ENCODE assay signal across 17 mouse cellular contexts in the genomic region with DNA sequence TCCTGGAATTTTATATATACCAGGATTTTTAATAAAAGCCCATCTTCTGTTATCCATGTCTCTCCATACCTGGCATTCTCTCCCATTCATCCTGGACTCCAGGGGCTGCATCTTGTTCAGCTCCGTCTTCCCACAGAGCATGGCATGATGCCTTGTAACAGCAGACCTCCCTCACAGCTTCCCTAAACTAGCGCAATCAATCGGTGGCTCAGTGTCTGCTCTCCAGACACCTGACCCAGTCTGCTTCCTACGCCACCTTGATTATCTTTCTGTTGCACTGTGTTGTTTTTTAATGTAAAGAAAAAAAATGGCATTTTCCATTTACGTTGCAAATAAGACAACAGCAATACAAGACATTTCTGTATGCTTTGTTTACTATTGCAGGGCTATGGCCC.
"Had no signal": no experiment of that assay in that cellular context is flagged by ENCODE, and none has a peak within 500 bp of the region (broad histone marks: within the 10 kb centered on the region; RNA-seq: fewer than 3 reads in every experiment).

No protein-coding gene starts in this region.

- H3K4me3 ChIP-seq: limb, embryonic 12.5 days; limb, embryonic 15.5 days; stomach, embryonic 15.5 days had no signal

- ATAC-seq: liver, postnatal 0 days; lung, postnatal 0 days had no signal

- H3K4me2 ChIP-seq: limb, embryonic 12.5 days; limb, embryonic 15.5 days; liver, embryonic 11.5 days; lung, embryonic 14.5 days; stomach, embryonic 15.5 days had no signal

- H3K9ac ChIP-seq: limb, embryonic 12.5 days; limb, embryonic 15.5 days; liver, embryonic 14.5 days; liver, postnatal 0 days; lung, embryonic 14.5 days; stomach, embryonic 15.5 days had no signal

- H3K27me3 ChIP-seq: limb, embryonic 12.5 days; limb, embryonic 15.5 days; stomach, embryonic 15.5 days had no signal

- H3K27ac ChIP-seq: limb, embryonic 12.5 days; limb, embryonic 15.5 days; liver, embryonic 14.5 days; macrophage; stomach, embryonic 15.5 days had no signal

- DNase-seq: kidney, adult 11 months; kidney, adult 8-10 months; kidney, postnatal 14 days; kidney, postnatal 4 days; left cerebral cortex, postnatal 4 days; liver, postnatal 0 days; lung, embryonic 14.5 days; midbrain, embryonic 14.5 days; right cerebral cortex, adult 18-20 months; right cerebral cortex, postnatal 25 days had no signal

- H3K4me1 ChIP-seq: limb, embryonic 12.5 days; limb, embryonic 15.5 days; stomach, embryonic 15.5 days had no signal

- H3K36me3 ChIP-seq: limb, embryonic 12.5 days; limb, embryonic 15.5 days; stomach, embryonic 15.5 days had no signal

- H3K9me3 ChIP-seq: limb, embryonic 12.5 days; limb, embryonic 15.5 days; stomach, embryonic 15.5 days had no signal
